Mouse (Mus musculus) T-helper 17 cell (primary cell): ENCODE measurements around the gene Dcaf15.

Experiments used
- in situ Hi-C, 2 experiments: fragments of 300-600 bp; cut with MboI, MseI; formaldehyde crosslinking; loops; 1 replicate in 1 of 2; 2 replicates in 1 of 2; pipeline ENCODE4 v1.15.1; 2025; ENCODE audit warnings: high pct_unique_total_duplicates in 2 of 2

Dcaf15 gene

DNA sequence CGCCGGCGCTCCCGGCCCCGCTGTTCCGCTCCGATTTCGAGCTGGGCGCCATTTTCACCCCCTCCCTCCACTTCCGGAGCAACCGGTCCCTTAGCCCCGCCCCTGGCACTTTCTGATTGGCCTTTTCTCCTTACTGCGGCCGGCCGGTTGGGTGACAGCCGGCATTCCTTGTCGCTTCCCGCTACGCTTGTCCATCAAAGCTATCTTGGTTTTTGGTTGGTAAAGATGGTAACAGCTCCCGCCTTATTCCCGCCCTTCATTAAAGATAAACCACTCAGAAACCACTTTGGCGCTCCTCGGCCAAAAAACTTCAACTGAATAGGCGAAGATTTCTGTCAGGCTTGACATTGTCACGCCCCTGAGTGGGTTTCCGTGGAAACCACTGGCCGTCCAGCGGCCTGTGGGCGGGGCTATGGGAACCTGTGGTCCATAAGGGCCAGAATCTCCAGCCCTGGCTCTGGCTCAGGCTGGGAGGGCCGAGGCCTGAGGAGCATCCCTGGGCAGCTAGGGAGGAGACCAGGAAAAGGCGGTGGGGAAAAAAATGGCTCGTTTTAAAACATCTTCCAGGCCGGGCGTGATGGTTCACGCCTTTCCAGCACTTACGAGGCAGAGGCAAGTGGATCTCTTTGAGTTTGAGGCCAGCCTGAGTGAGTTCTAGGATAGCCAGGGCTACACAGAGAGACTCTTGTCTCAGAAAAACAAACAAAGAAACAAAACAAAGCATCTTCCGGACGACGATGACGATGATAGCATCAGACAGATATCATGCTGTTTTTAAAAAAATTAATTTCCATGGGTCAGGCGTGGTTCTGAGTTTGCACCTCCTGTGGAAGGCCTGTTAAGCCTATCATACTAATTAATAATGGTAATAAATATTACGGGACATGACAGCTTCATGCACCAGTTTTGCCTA, at the start of gene Dcaf15:
Gene Dcaf15, minus strand, starts transcription at position 72 of the 913 bp plus-strand sequence.
- in situ Hi-C loops = loop anchor here in 1 of 2 experiments (25.0 kb wide), 2 partner anchors 918 to 1343 kb away; partner anchors contain the start of gene Zfp330

- in situ Hi-C loops = no loop called here
Observed at GRCm38 (mm10) chr8:84149181-84149580, 44.6 kb upstream of the Dcaf15 start.

DNA sequence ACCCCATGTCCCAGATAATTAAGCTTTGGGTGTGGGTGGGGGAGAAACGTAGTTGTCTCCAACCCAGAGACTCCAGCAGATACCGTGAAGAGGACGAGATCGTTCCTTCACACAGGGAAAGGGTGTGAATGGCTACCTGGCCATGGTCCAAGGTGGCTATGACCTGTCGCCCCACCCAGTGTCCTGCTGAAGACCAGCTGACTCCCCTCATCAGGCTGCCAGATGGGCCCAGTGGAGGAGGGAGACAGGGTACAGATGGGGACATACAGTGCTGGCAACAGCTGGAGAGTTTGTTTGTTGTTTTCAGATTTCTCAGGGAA, 43.9 kb upstream of the Dcaf15 start:
- in situ Hi-C loops = no loop called here

DNA sequence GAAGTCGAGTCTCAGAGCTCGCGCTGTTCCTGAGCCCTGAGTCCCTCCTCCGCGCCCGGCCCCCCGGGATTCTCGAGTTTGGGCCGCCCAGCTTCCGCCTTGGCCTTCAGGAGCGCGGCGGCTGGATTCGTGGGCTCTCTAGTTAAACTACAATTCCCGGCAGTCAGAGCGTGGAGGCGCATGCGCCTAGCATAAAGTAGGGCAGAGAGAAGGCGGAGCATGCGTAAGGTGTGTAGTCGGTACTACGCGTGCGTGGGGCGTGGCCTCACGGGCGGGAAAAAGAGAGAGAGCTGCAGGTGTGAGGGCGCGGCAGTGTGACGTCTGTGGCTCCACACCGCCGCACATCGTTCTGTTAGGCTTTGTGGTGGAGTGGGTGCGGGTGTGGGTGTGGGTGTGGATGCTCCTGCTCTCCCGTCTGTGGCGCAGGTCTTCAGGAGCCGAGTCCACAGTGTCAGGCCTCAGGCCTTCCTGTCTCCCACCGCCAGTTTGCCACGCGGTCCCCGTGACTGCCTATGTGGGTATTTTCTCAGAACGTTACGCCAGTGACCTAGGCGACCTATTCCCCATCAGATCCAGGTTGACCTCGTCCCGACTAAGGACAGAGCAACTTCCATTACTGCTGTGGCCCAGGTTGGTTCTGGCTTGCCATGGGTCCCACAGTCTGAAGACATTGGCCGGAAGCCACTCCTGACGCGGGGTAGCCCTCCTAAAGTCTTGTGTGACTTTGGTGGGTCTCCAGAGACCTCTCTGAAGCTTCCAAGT, 43.4 kb upstream of the Dcaf15 start, which contains the start of the genes Cc2d1a and 4930432K21Rik:
Gene Cc2d1a, minus strand, starts transcription at position 168 of the 762 bp plus-strand sequence.
Gene 4930432K21Rik, plus strand, starts transcription at position 257 of the 762 bp plus-strand sequence.
- in situ Hi-C loops = no loop called here

DNA sequence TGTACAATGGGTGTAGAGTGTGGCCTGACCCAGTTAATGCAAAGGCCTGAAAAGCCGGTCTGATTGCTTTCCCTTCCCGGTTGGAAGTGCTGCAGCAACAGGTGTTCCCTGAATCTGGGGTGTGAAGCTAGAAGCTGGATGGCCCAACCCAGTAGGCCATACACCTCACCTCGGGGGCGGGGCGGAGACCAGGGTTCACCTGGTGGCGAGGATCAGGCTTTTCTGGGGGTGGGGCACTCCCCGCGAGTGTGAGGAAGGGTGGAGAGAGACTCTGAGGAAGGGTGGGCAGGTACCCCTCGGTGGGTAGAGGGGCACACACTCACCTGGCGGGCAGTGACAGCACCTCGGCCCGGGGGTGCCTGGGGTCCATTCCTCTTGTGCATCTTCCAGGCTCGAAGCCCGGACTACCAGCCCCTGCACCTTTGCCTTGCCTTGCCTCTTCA, 42.8 kb upstream of the Dcaf15 start:
- in situ Hi-C loops = no loop called here

DNA sequence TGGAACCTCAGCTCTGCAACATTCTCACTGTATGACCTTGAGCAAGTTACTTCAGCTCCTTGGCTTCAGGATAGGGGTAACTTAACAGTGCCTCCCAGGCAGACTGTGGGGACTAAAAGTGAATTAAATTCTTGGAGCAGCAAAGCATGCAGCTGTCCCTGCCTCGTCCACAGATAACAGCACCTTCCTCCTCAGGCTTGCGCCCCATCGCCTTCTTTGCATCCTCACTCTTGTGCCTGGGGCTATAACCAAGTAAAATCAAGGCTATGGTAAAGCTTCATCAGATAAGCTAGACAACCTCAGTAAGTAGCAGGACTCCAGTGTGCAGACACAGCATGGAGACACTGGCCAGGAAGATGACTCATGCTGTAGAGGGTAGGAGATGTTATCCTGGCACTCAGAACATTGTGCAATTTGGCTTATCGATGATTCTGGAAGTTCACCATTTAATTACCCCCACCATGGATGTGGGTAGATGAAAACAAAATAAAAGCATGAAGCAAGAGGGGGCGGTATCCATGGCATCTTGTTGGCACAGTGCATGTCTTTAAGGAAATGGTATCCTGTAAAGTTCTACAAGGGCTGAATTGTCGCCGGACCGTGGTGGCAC, 40.2 kb upstream of the Dcaf15 start:
- in situ Hi-C loops = no loop called here

DNA sequence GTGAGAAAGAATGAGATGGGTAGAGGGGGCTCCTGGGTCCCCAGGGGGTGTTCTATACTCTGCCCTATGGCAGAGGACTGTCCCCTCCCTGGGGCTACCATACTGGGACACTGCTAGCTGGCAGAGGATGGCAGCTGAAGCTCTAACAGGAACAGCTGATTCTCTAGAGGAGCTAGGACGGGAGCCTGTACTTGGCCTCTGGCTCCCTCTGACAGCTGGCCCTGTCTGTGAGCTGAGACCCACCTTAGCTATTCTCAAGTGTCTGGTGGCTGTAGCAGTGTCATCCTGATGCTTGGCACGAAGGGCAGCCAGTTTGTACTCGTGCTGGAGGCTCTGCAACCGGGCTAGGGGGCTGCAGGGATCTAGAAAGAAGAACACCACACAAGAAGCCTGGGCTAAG, 36.3 kb upstream of the Dcaf15 start:
- in situ Hi-C loops = no loop called here

GRCm38 (mm10) chr8:84137848-84138247, 33.3 kb upstream of the Dcaf15 start:
- in situ Hi-C loops = no loop called here

GRCm38 (mm10) chr8:84132225-84132624, 27.7 kb upstream of the Dcaf15 start:
- in situ Hi-C loops = loop anchor here in 1 of 2 experiments (5.0 kb wide), 1 partner anchor 95 kb away; no protein-coding TSS in a partner anchor

DNA sequence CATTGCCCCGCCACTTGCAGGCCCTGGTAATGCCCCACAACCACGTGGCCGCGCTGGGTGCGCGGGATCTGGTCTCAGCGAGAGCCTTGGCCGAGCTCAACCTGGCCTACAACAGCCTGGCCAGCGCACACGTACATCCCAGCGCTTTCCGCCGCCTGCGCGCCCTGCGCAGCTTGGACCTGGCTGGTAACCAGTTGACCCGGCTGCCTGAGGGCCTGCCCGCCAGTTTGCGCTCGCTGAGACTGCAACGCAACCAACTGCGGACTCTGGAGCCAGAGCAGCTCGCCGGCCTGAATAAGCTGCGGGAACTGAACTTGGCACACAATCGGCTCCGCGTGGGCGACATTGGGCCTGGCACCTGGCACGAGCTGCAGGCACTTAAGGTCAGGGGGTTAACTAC, 26.2 kb upstream of the Dcaf15 start:
- in situ Hi-C loops = loop anchor here in 1 of 2 experiments (5.0 kb wide), 1 partner anchor 94 kb away; no protein-coding TSS in a partner anchor

DNA sequence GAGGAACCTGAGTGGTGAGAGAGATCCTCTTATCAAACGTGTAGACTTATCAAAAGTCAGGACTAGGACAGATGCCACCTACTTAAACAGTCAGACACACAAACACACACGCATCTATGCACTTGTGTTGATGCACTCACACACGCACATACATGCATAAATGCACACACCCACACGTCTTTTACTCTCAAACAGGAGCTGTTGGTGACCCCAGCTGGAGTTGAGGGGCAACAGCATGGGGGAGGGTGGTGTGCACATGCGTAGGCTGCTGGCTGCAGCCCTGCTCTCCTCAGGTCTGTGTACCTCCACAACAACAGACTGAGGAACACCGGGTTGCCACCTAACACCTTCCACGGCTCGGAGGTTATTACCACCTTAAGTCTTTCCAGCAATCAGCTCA, 23.7 kb upstream of the Dcaf15 start:
- in situ Hi-C loops = no loop called here

DNA sequence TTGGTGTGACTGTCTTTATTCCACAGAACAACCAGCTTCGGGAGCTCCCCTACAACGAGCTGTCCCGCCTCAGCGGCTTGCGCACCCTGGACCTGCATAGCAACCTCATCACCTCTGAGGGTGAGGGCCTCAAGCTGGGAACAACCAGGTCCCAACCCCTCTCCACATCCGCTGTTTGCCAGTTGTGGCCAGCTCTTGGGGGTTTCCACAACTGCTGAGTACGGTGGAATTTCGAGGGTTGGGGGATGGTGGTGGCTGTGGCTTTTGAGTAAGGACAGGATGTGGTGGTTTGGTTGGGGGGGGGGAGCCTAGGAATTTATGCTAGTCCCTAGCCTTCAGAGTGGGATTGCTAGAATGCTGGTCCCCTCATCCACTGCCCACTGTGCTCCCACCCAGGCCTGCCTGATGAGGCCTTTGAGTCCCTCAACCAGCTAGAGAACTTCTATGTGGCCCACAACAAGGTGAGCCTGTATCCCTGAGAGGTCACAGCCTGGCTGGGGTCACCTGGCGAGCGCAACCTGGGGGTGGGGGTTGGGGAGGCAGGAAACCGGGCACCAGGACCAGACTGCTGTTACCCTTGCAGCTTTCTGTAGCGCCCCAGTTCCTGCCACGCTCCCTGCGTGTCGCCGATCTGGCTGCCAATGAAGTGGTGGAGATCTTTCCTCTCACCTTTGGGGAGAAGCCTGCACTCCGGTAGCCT, 22.8 kb upstream of the Dcaf15 start:
- in situ Hi-C loops = no loop called here

DNA sequence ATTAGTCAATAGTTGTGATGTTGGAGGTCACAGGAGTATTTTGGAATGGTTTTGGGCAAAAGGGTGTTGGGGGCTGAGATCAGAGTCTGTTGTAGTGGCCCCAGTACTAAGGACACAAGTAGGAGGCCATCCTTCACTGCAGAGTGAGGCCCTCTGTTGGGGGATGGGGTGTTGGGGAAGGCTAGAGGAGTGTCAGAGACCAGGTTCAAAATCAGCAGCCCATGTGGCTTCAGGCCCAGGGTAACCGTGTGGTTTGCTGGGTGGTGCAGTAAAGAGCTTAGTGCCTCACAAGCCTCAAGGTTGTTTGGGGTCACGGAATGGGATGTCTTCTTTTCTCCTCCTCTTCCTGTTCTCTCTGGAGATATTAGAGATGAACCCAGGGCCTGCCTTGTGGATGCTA, 22.2 kb upstream of the Dcaf15 start:
- in situ Hi-C loops = no loop called here

- in situ Hi-C loops = no loop called here
Observed at GRCm38 (mm10) chr8:84125656-84126055, 21.1 kb upstream of the Dcaf15 start, which contains the start of gene Podnl1. TSS of gene Podnl1 (plus strand) at chr8:84125989.

DNA sequence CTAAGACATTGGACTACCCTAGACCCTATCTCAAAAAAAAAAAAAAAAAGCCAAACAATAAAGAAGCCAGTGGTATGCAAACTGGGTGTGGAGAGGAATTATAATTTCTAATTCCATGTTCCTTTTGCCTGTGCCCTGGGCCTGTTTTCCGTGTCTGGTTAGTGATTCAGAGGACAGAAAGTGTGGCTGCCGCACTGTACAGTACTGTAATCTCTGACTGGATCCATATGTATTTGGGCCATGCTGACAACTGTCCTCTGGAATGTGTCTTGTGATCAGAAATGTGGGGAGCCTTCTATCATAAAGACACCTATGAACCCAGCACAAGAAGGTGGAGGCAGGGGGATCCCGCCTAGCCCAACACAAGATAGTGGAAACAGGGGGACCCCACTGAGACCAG, 17.6 kb upstream of the Dcaf15 start:
- in situ Hi-C loops = loop anchor here (5.0 to 25.0 kb wide), 3 partner anchors 65 to 1360 kb away; partner anchors contain the start of gene Zfp330 (in 1 of the 2)

DNA sequence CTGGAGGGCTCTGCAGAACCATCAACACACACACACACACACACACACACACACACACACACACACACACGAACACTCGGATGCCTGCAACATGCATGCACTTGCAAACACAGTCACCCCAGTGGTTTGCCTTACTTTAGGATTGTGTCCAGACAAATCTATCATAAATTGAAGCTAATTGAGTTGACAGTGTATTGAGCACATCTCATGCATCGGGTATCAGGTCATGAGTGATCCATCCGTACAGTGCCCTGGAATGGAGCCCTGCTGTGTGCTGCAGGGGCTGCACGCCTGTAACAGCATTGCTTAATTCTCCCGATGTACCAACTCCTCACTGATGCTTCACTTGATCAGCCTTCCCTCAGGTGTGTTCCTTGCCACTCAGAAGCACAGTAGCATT, 11.1 kb upstream of the Dcaf15 start:
- in situ Hi-C loops = loop anchor here in 1 of 2 experiments (25.0 kb wide), 2 partner anchors 928 to 1353 kb away; partner anchors contain the start of gene Zfp330

DNA sequence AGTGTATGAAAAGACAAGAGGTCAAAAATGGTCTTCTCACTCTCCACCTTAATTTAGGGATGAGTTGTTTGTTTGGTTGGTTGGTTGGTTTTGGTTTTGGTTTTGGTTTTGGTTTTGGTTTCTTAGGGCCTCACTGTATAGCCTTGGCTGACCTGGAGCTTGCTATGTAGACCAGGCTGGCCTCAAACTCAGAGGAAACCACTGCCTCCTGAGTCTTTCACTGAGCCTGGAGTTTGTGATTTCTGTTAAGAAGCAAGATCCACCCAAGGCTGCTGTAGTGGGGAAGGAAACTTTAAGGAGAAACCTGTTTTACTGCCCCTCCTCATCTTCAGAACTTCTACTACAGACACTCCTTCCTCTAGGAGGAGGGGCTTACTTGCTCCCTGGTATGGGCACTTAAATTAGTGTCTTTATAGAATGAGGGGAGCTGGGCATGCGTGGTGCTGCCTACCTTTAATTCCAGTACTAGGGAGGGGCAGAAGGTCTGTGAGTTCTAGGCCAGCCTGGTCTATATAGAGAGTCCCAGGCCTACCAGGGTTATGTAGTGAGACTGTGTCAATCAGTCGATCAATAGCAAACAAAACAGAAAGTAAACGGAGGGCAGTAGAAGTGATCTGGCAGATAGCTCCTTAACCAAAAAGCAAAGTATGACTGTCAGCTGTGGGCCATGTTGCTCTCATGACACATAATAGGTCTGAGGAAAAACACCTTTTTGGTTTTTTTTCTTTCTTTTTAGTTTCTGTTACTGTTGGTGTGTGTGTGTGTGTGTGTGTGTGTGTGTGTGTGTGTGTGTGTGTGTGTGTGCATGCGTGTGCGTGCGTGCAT, 1.9 kb upstream of the Dcaf15 start:
- in situ Hi-C loops = loop anchor here in 1 of 2 experiments (25.0 kb wide), 2 partner anchors 919 to 1344 kb away; partner anchors contain the start of gene Zfp330

DNA sequence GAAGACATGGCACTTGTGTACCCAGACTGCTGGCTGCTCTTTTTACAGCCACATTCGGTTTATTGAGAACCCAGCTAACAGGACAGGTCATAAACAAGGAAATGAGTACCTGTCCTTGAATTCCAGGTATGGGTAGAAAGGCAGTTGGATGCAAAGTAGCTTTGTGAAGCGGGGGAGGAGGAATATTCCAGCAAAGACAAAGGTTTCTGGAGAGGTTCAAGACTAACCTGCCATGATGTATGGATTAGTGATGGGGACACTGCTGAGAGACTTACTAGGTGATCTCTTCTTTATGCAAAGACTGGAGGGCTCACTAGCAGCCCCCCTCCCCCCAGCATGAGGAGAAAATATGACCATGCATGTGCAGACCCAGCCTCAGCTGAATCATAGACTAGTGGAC, 1.1 kb upstream of the Dcaf15 start:
- in situ Hi-C loops = loop anchor here in 1 of 2 experiments (25.0 kb wide), 2 partner anchors 918 to 1343 kb away; partner anchors contain the start of gene Zfp330

DNA sequence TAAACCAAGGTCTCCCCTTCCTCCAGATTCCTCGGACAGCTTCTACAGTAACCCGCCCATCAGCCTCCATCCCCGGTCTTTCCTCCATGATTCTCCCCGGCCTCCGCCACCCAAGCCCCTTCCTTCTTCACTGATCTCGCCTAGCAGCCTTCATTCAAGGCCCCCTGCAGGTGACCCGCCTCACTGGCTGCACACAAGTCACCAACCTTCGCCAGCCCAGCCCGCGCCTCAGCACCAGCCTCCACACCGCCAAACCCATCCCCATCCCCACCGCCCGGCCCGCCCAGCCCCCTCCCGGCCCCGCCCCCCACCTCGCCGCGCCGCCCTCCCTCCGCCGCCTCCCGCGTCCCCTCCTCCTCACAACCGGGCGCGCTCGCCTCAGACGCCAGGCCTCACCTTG, 347 bp downstream of the Dcaf15 start:
- in situ Hi-C loops = loop anchor here in 1 of 2 experiments (25.0 kb wide), 2 partner anchors 917 to 1342 kb away; partner anchors contain the start of gene Zfp330

- in situ Hi-C loops = loop anchor here in 1 of 2 experiments (25.0 kb wide), 2 partner anchors 916 to 1341 kb away; partner anchors contain the start of gene Zfp330
Observed at GRCm38 (mm10) chr8:84103601-84104000, 967 bp downstream of the Dcaf15 start.
